Mouse (Mus musculus) embryonic facial prominence, embryonic 12.5 days (tissue): ENCODE data around the gene Nfkbil1. TPM values are rescaled to one million over a fixed set of nuclear protein-coding genes. Genes with fewer than 3 reads are reported as not detected.
A peak's percentile ranks its signal among the peaks of the same experiment; 100 is the strongest.

Experiments
- ATAC-seq: fragments of 200-750 bp; cut with Nextera tagmentation; 2 replicates; pipeline ENCODE4 v1.8.0; 2017; ENCODE audit not compliant: insufficient number of reproducible peaks, insufficient read depth, low FRiP score, low TSS enrichment
- H3K27ac ChIP-seq: fragments of 300-500 bp; sonication (generic); 2 replicates; pipeline ENCODE4 v1.5.1; 2016; ENCODE audit warnings: mild to moderate bottlenecking
- H3K27me3 ChIP-seq: fragments of 300-500 bp; sonication (generic); 2 replicates; pipeline ENCODE4 v1.6.1; 2016; ENCODE audit warnings: mild to moderate bottlenecking, moderate library complexity
- H3K36me3 ChIP-seq: fragments of 300-500 bp; sonication (generic); 2 replicates; pipeline ENCODE4 v1.6.1; 2016; ENCODE audit warnings: mild to moderate bottlenecking
- H3K4me1 ChIP-seq: fragments of 300-500 bp; sonication (generic); 2 replicates; pipeline ENCODE4 v1.6.1; 2016
- H3K4me2 ChIP-seq: fragments of 300-500 bp; sonication (generic); replicated peaks from 2 replicates; pipeline ENCODE4 v1.6.1; 2016; ENCODE audit warnings: mild to moderate bottlenecking, moderate library complexity
- H3K4me3 ChIP-seq: fragments of 300-500 bp; sonication (generic); 2 replicates; pipeline ENCODE4 v1.5.1; 2016; ENCODE audit warnings: mild to moderate bottlenecking
- H3K9ac ChIP-seq: fragments of 300-500 bp; sonication (generic); 2 replicates; pipeline ENCODE4 v1.6.1; 2016; ENCODE audit warnings: mild to moderate bottlenecking, moderate library complexity
- H3K9me3 ChIP-seq: fragments of 300-500 bp; sonication (generic); 2 replicates; pipeline ENCODE4 v1.6.1; 2016; ENCODE audit warnings: mild to moderate bottlenecking, moderate library complexity
- WGBS: fragments of 180-500 bp; shearing (Covaris S2); methylation state at CpG from one replicate; pipeline ENCODE4 v1.1.7; 2016; 5-methylcytosine and 5-hydroxymethylcytosine counted together
- microRNA-seq: library from miRNA; unstranded; fragments of <30 nt; microRNA quantifications from one replicate; pipeline ENCODE4, GENCODE M21; 2017
- polyA plus RNA-seq: library from polyadenylated mRNA; unstranded; fragments of >200 nt; fragmentation: Nextera tagmentation; extraction: Ambion mirVana; gene quantifications from 2 replicates; pipeline ENCODE4 v1.2.1, GENCODE M21; 2016

Nfkbil1 gene
- polyA plus RNA-seq, 1 experiment from 2014 or later: 13.0 TPM

DNA sequence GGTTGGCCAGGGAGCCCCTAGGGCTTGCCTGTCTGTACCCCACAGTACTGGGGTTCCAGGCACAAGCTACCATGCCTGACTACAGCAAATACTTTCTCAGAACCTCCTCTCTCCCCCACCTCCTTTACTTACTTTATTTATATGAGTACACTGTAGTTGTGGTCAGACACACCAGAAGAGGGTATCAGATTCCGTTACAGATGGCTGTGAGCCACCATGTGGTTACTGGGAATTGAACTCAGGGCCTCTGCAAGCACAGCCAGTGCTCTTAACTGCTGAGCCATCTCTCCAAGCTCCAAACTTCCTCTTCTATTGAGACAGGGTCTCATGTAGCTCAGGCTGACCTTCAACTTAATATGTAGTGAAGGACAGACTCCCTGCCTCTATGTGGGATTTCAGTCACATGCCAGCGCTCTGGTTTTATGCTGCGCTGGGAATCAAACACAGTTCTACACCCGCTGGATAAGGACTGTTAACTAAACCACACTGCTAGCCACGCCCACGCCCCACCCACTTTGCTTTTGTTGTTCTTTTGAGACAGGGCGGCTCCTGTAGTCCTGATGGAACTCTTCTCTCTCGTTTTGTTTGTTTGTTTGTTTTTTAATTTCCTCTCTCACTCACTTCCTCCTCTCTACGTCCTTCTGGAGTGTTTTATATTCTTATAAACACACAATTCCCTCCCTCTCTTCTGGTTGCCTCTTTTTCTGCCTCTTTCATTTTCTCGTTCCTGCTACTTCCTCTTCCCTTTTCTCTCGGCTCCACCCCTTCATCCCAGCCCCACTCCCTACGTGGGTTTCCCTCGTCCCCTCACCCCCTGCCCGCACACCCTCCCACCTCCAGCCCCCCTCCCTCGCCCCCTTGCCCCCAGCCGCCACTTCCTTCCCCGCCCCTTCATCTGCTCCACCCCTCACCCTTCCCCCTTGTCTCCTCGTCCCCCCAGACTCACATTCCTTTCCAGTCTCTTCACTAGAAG, 49.7 kb downstream of the Nfkbil1 start:
- 3% methylated on average over 17 of the region's 18 CpGs for WGBS

DNA sequence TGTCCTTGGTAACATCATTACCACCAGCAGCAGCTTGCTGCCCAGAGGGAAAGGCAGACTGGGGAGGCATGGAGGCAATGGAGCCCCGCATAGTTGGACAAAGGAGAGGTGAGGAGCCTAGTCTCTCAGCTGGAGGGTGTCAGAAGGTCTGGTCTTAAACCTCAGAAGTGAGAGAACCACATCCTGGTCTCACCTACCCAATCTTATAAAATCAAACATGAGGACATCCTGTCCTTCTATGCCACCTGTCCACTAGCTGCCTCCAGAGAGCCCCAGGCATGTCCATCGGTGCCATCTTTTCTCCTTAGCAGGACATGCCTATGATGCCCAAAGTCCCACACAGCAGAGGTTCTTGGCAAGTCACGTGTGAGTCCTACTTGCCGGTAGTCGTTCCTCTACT, 55.5 kb downstream of the Nfkbil1 start:
- no peak overlapping the region for H3K4me2 ChIP-seq
- ATAC-seq: no peak
- no peak overlapping the region for H3K9ac ChIP-seq
- no peak overlapping the region for H3K4me3 ChIP-seq
- H3K9me3 ChIP-seq: no peaks in the 10 kb centered on the region
- no peak overlapping the region for H3K27ac ChIP-seq
- H3K4me1 ChIP-seq: no peaks in the 10 kb centered on the region
- H3K27me3 ChIP-seq: no peaks in the 10 kb centered on the region
- no peaks in the 10 kb centered on the region for H3K36me3 ChIP-seq
- 89% methylated on average over 5 of the region's 5 CpGs for WGBS

More for the DNA sequence above, 49.7 kb downstream of the Nfkbil1 start:
- 0 out of 2 replicates have a peak, but pooled peaks have one; percentile 29 for ATAC-seq
- Histone ChIP-seq H3K9me3 (no peaks in the 10 kb centered on the region), H3K4me1 (peaks cover 7% of the 10 kb centered on the region), H3K27ac (peak overlapping the region; percentile 77), H3K9ac (peak overlapping the region; percentile 38; the same call in 1 of the 2 replicates), H3K36me3 (no peaks in the 10 kb centered on the region), H3K27me3 (no peaks in the 10 kb centered on the region), H3K4me3 (peak overlapping the region; percentile 37), H3K4me2 (peak overlapping the region; percentile 55)

DNA sequence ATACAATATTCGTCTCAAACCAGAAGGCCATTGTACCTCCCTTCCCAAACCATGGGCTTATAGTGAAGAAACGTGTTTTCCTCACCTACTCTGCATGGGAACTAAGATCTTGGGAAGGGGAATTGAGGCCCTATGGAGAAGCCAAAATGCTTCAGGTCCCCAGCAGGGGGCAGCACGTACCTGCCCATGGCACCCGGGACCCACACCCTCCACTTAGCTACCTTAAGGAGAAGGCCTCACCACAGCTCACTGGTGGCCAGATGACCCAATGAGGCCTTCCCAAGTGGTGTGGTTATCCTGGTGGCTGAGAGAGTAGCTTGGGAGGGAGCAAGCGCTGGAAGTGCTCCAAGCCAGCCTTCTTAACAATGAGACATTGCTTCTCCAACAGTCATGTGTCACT, 57.1 kb downstream of the Nfkbil1 start:
- peak; percentile 43; the same call in 1 of the 2 replicates for ATAC-seq
- Histone ChIP-seq H3K4me1 (no peaks in the 10 kb centered on the region), H3K27ac (no peak overlapping the region), H3K4me2 (no peak overlapping the region), H3K9me3 (no peaks in the 10 kb centered on the region), H3K27me3 (no peaks in the 10 kb centered on the region), H3K4me3 (no peak overlapping the region), H3K9ac (no peak overlapping the region), H3K36me3 (no peaks in the 10 kb centered on the region)
- 10% methylated on average over 5 of the region's 5 CpGs for WGBS

DNA sequence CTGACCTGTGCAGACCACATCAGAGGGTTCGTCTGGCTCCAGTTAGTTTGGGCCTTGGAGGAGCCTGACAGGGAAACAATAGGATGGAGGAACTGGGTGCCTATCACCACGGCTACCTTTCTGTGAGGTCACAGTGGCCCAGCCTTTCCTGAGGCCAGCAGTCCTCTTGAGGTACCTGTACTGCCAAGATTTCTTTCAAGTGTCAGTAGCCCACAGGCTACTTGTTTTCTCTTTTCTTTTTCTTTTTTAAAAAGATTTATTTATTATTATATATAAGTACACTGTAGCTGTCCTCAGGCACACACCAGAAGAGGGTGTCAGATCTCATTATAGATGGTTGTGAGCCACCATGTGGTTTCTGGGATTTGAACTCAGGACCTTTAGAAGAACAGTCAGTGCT, 59.6 kb downstream of the Nfkbil1 start, which contains the start of gene Aif1:
Gene Aif1, minus strand, starts transcription at position 101 of the 400 bp plus-strand sequence.
- Histone ChIP-seq H3K4me1 (no peaks in the 10 kb centered on the region), H3K4me2 (no peak within 1 kb of the TSS), H3K27ac (no peak within 1 kb of the TSS), H3K4me3 (no peak within 1 kb of the TSS), H3K9me3 (no peaks in the 10 kb centered on the region), H3K9ac (no peak within 1 kb of the TSS), H3K27me3 (no peaks in the 10 kb centered on the region), H3K36me3 (no peaks in the 10 kb centered on the region)
- WGBS: 33% methylated on average over 2 of the region's 2 CpGs
- ATAC-seq: no peak

DNA sequence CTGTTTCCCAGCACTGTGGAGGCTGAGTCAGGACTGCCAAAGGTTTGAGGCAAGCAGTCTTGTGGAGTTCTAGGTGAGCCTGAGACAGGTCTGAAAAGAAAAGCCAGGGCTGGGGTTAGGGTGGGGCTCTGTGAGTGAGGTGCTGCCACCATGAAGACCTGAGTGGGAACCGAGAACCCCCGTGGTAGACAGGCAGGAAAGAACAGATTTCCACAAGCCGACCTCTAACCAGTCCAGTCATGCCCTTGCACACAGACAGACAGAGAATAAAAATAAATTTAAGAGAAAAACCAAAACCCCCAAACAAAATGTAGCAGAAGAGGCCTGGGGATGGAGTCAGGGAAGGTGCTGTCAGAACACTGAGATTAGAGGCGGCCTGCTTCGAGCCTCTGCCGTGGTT, 60.2 kb downstream of the Nfkbil1 start:
- Histone ChIP-seq H3K27me3 (no peaks in the 10 kb centered on the region), H3K9me3 (no peaks in the 10 kb centered on the region), H3K27ac (no peak overlapping the region), H3K4me3 (no peak overlapping the region), H3K9ac (no peak overlapping the region), H3K4me1 (no peaks in the 10 kb centered on the region), H3K36me3 (no peaks in the 10 kb centered on the region), H3K4me2 (no peak overlapping the region)
- no peak for ATAC-seq
- WGBS: 77% methylated on average over 6 of the region's 6 CpGs

DNA sequence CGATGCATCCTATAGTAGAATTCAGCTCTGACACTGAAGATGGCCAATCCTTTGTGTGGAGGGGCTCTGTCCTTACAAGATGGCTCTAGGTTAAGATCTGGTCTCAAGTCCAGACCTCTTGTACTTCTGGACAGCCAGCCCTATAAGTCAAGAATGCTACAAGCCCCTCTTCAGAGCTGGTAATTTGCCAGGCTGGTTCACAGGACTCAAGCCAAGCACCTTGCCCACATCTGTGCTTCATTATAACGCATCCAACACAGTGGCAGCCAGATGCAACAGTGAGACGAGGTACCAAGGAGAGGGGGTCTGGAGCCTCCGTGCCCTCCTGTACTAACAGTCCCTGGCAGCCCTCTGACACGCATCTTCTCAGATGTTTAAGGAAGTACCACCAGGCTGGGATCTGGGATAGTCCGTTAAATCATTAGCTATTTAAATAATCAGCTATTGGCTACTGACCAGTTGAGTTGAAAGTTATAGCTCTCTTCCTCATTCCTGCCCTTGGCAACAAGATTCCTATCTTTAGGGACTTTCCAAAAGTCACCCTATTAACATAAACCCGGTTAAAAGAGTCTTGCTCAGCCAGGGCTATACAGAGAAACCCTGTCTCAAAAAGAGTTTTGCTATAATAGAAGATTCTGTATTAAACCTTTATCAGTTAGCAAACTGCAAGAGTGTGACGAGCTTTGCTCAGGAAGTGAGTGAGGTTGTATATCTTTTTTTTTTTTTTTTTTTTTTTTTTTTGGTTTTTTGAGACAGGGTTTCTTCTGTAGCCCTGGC, 61.2 kb downstream of the Nfkbil1 start:
- Histone ChIP-seq H3K4me1 (no peaks in the 10 kb centered on the region), H3K27ac (no peak overlapping the region), H3K36me3 (no peaks in the 10 kb centered on the region), H3K4me3 (no peak overlapping the region), H3K4me2 (no peak overlapping the region), H3K27me3 (no peaks in the 10 kb centered on the region), H3K9ac (0 out of 2 replicates have a peak overlapping the region, but pooled peaks have one; percentile 24), H3K9me3 (no peaks in the 10 kb centered on the region)
- 52% methylated on average over 8 of the region's 8 CpGs for WGBS
- ATAC-seq: no peak

DNA sequence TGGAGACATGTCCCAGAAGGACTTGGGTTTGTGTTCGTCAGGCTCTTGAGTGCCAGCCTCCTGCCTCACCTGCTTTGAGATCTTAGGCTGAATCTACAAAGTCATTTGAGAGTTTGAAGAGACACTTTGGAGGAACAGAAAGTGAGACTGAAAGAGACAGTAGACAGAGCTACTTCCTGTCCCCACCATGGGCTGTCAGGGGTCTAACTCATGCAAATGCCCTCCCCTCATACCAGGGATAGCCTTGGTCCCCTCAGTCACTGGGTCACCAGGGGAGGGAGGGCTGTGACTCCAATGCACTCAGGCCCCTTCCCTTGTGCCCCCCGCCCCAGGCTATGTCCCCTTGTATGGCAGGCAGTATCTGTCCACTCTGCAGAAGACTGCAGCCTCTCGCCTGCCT, 62.3 kb downstream of the Nfkbil1 start:
- 73% methylated on average over 3 of the region's 3 CpGs for WGBS

DNA sequence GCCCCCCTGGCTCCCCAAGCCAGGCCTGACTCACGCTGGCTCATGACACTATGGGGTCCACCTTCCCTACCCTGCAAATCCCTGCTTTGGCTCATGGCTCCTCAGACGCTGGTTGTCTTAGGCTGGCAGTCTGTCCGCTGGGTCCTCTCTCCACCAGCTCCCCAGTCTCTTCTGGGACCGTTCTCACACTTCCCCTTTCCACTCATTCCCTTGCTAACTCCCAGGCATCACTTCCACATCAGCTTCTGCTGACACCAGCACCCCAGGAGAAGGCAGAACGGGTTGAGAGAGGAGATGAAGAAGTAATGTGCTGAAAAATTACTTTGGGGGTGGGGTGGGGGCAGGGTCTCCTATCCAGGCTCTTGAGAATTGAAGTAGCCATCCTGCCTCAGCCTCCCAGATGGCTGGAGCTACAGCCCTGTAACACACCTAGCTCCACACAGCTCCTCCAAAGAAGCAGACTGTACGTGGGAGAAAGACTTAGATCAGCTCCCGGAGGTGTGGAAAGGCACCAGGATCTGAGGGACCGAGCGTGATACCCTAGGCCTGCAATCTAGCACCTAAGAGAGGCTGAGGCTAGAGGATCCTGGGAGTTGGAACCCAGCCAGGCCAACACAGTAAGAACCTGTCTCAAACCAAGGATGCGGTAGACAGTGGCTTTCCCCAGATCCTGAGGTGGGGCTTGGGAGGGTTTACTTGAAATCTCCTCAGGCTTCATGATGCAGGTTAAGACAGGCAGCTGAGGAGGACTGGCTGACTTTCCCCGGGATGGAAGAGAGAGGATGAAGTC, 63.0 kb downstream of the Nfkbil1 start:
- no peaks in the 10 kb centered on the region for H3K9me3 ChIP-seq
- WGBS: 68% methylated on average over 11 of the region's 11 CpGs
- no peak overlapping the region for H3K4me3 ChIP-seq
- H3K27ac ChIP-seq: no peak overlapping the region
- no peak overlapping the region for H3K9ac ChIP-seq
- no peak for ATAC-seq
- H3K27me3 ChIP-seq: no peaks in the 10 kb centered on the region
- no peaks in the 10 kb centered on the region for H3K36me3 ChIP-seq
- no peak overlapping the region for H3K4me2 ChIP-seq
- no peaks in the 10 kb centered on the region for H3K4me1 ChIP-seq

More for the DNA sequence above, 62.3 kb downstream of the Nfkbil1 start:
- H3K36me3 ChIP-seq: no peaks in the 10 kb centered on the region
- H3K27ac ChIP-seq: no peak overlapping the region
- H3K4me2 ChIP-seq: no peak overlapping the region
- no peak for ATAC-seq
- H3K9me3 ChIP-seq: no peaks in the 10 kb centered on the region
- no peak overlapping the region for H3K4me3 ChIP-seq
- H3K4me1 ChIP-seq: no peaks in the 10 kb centered on the region
- 0 out of 2 replicates have a peak overlapping the region, but pooled peaks have one; percentile 24 for H3K9ac ChIP-seq
- no peaks in the 10 kb centered on the region for H3K27me3 ChIP-seq

Small RNA genes within 50 kb of the gene (microRNA-seq; reads per million reads assigned to microRNA genes)
- gene Mir6973a (not detected), gene Mir6974 (not detected), gene Mir6975 (2.5 reads per million, percentile 10 among the genes with 10 or more reads in this experiment), gene Mir8094 (not detected)

Other genes with a start within 250 kb of the Nfkbil1 start
- 150 and 160 TPM in 2 replicates for gene Vars, start 234.8 kb downstream of the Nfkbil1 start, polyA plus RNA-seq
- gene Vwa7, start 219.2 kb downstream of the Nfkbil1 start, polyA plus RNA-seq: 0.20 and 0.25 TPM in 2 replicates
- 8.7 and 9.5 TPM in 2 replicates for gene Sapcd1, start 207.8 kb downstream of the Nfkbil1 start, polyA plus RNA-seq
- 3.7 and 4.2 TPM in 2 replicates for gene Msh5, start 189.0 kb downstream of the Nfkbil1 start, polyA plus RNA-seq
- gene Clic1, start 185.8 kb downstream of the Nfkbil1 start, polyA plus RNA-seq: 205 and 211 TPM in 2 replicates
- 471 and 492 TPM in 2 replicates for gene Ddah2, start 176.8 kb downstream of the Nfkbil1 start, polyA plus RNA-seq
- not detected in 2 replicates for gene Ly6g6c, start 170.4 kb downstream of the Nfkbil1 start, polyA plus RNA-seq
- 0.61 and 0.99 TPM in 2 replicates for gene Mpig6b, start 169.6 kb downstream of the Nfkbil1 start, polyA plus RNA-seq
- gene Ly6g6e, start 158.9 kb downstream of the Nfkbil1 start, polyA plus RNA-seq: 1.1 and 1.3 TPM in 2 replicates
- 0.68 TPM in 1 of 2 replicates, not detected in the other for gene Ly6g6d, start 157.7 kb downstream of the Nfkbil1 start, polyA plus RNA-seq
- 0.27 and 0.65 TPM in 2 replicates for gene Ly6g6f, start 150.2 kb downstream of the Nfkbil1 start, polyA plus RNA-seq
- gene Abhd16a, start 146.5 kb downstream of the Nfkbil1 start, polyA plus RNA-seq: 83.3 and 86.7 TPM in 2 replicates
- not detected in 2 replicates for gene Ly6g5c, start 127.5 kb downstream of the Nfkbil1 start, polyA plus RNA-seq
- 0.82 and 1.0 TPM in 2 replicates for gene Ly6g5b, start 120.4 kb downstream of the Nfkbil1 start, polyA plus RNA-seq
- 22.4 and 25.5 TPM in 2 replicates for gene Gpank1, start 114.3 kb downstream of the Nfkbil1 start, polyA plus RNA-seq
- gene Csnk2b, start 113.7 kb downstream of the Nfkbil1 start, polyA plus RNA-seq: 254 and 259 TPM in 2 replicates
- 9.3 and 10.7 TPM in 2 replicates for gene D17H6S53E, start 109.4 kb downstream of the Nfkbil1 start, polyA plus RNA-seq
- 0.46 and 0.49 TPM in 2 replicates for gene Apom, start 103.7 kb downstream of the Nfkbil1 start, polyA plus RNA-seq
- gene Bag6, start 100.6 kb downstream of the Nfkbil1 start, polyA plus RNA-seq: 73.3 and 74.0 TPM in 2 replicates
- 225 and 230 TPM in 2 replicates for gene Prrc2a, start 70.9 kb downstream of the Nfkbil1 start, polyA plus RNA-seq
- 7.0 and 7.3 TPM in 2 replicates for gene Aif1, start 59.7 kb downstream of the Nfkbil1 start, polyA plus RNA-seq
- 5.9 and 7.7 TPM in 2 replicates for gene Lst1, start 47.4 kb downstream of the Nfkbil1 start, polyA plus RNA-seq
- 0.95 and 0.98 TPM in 2 replicates for gene Ltb, start 41.4 kb downstream of the Nfkbil1 start, polyA plus RNA-seq
- 0.15 and 0.25 TPM in 2 replicates for gene Tnf, start 33.8 kb downstream of the Nfkbil1 start, polyA plus RNA-seq
- 0.22 and 0.27 TPM in 2 replicates for gene Lta, start 30.4 kb downstream of the Nfkbil1 start, polyA plus RNA-seq
- 1.0 TPM in 1 of 2 replicates, not detected in the other for gene Gm16181, start 15.0 kb downstream of the Nfkbil1 start, polyA plus RNA-seq
- gene Atp6v1g2, start 2.1 kb downstream of the Nfkbil1 start, polyA plus RNA-seq: 4.5 and 5.5 TPM in 2 replicates
- gene Ddx39b, start 6.0 kb upstream of the Nfkbil1 start, polyA plus RNA-seq: 572 and 587 TPM in 2 replicates
- 20.8 and 21.5 TPM in 2 replicates for gene H2-D1, start 26.9 kb upstream of the Nfkbil1 start, polyA plus RNA-seq
- not detected in 2 replicates for gene H2-Q1, start 84.6 kb upstream of the Nfkbil1 start, polyA plus RNA-seq
- gene H2-Q2, start 106.5 kb upstream of the Nfkbil1 start, polyA plus RNA-seq: 0.38 and 0.40 TPM in 2 replicates
- gene H2-Q4, start 143.8 kb upstream of the Nfkbil1 start, polyA plus RNA-seq: 2.0 and 2.2 TPM in 2 replicates
- gene H2-Q6, start 189.1 kb upstream of the Nfkbil1 start, polyA plus RNA-seq: 0.33 and 0.98 TPM in 2 replicates
- 4.6 and 5.9 TPM in 2 replicates for gene H2-Q7, start 203.4 kb upstream of the Nfkbil1 start, polyA plus RNA-seq
- 0.11 and 0.17 TPM in 2 replicates for gene H2-Q10, start 234.3 kb upstream of the Nfkbil1 start, polyA plus RNA-seq